Mouse (Mus musculus): ENCODE data around the gene Ankrd2. TPM values are rescaled to one million over a fixed set of nuclear protein-coding genes. Genes with fewer than 3 reads are reported as not detected.

The Ankrd2 gene
- polyA plus RNA-seq, 2 experiments = 0.08 TPM; not detected in 1

GRCm38 (mm10) chr19:41999688-42000283 is 36.0 kb upstream of the Ankrd2 start:
- DNase-seq (ENCODE audit: low read depth in 3 of 3, low spot score in 3 of 3) = no peak
- Histone ChIP-seq H3K27ac (no peak overlapping the region), H3K36me3 (replicated peaks; ENCODE audit: control insufficient read depth, insufficient read depth, low read depth) (no peaks in the 10 kb centered on the region), H3K4me2 (ENCODE audit: low read depth) (no peak overlapping the region), H3K9me3 (ENCODE audit: control insufficient read depth, low read length) (no peaks in the 10 kb centered on the region), H3K4me3 (ENCODE audit: insufficient read depth in 1 of 2, low read depth in 2 of 2, low read length in 2 of 2) (no peak overlapping the region), H3K4me1 (replicated peaks; ENCODE audit: control insufficient read depth in 2 of 2, insufficient read depth in 2 of 2, low read length in 1 of 2) (peaks cover 0 to 11% of the 10 kb centered on the region in 2 experiments; a peak in 2 of 4 replicates), H3K27me3 (ENCODE audit: control insufficient read depth, insufficient read depth, low read length) (no peaks in the 10 kb centered on the region), H3K9ac (replicated peaks) (no peak overlapping the region)
- TF ChIP-seq EP300 (IDR thresholded peaks at IDR 0.05; ENCODE audit: low read depth) (no peak), CTCF (IDR thresholded peaks at IDR 0.05; ENCODE audit: low read depth) (no peak)
- 46% methylated on average over 4 of the region's 4 CpGs for WGBS (ENCODE audit: insufficient replicate concordance)
- ATAC-seq (ENCODE audit: insufficient read depth) = no peak

GRCm38 (mm10) chr19:42000446-42000958 is 35.3 kb upstream of the Ankrd2 start:
- no peaks in the 10 kb centered on the region for H3K9me3 ChIP-seq (ENCODE audit: control insufficient read depth, low read length)
- TF ChIP-seq EP300 (IDR thresholded peaks at IDR 0.05; ENCODE audit: low read depth) (no peak), CTCF (IDR thresholded peaks at IDR 0.05; ENCODE audit: low read depth) (no peak)
- DNase-seq (ENCODE audit: low read depth in 3 of 3, low spot score in 3 of 3) (no peak), ATAC-seq (ENCODE audit: insufficient read depth) (no peak)
- WGBS (ENCODE audit: insufficient replicate concordance) = 55% methylated on average over 4 of the region's 4 CpGs
- no peak overlapping the region for H3K4me3 ChIP-seq (ENCODE audit: insufficient read depth in 1 of 2, low read depth in 2 of 2, low read length in 2 of 2)
- H3K27me3 ChIP-seq (ENCODE audit: control insufficient read depth, insufficient read depth, low read length) = no peaks in the 10 kb centered on the region
- H3K27ac ChIP-seq = no peak overlapping the region
- H3K36me3 ChIP-seq (replicated peaks; ENCODE audit: control insufficient read depth, insufficient read depth, low read depth) = no peaks in the 10 kb centered on the region
- H3K4me1 ChIP-seq (replicated peaks; ENCODE audit: control insufficient read depth in 2 of 2, insufficient read depth in 2 of 2, low read length in 1 of 2) = peaks cover 0 to 15% of the 10 kb centered on the region in 2 experiments; a peak in 2 of 4 replicates
- H3K4me2 ChIP-seq (ENCODE audit: low read depth) = no peak overlapping the region
- no peak overlapping the region for H3K9ac ChIP-seq (replicated peaks)

- Histone ChIP-seq H3K27ac (no peak overlapping the region), H3K9me3 (ENCODE audit: control insufficient read depth, low read length) (no peaks in the 10 kb centered on the region), H3K27me3 (ENCODE audit: control insufficient read depth, insufficient read depth, low read length) (no peaks in the 10 kb centered on the region), H3K4me2 (ENCODE audit: low read depth) (no peak overlapping the region), H3K9ac (replicated peaks) (no peak overlapping the region), H3K4me3 (ENCODE audit: insufficient read depth in 1 of 2, low read depth in 2 of 2, low read length in 2 of 2) (no peak overlapping the region), H3K4me1 (replicated peaks; ENCODE audit: control insufficient read depth in 2 of 2, insufficient read depth in 2 of 2, low read length in 1 of 2) (peaks cover 0 to 21% of the 10 kb centered on the region in 2 experiments; a peak in 2 of 4 replicates), H3K36me3 (replicated peaks; ENCODE audit: control insufficient read depth, insufficient read depth, low read depth) (no peaks in the 10 kb centered on the region)
- DNase-seq (ENCODE audit: low read depth in 3 of 3, low spot score in 3 of 3) = no peak
- ATAC-seq (ENCODE audit: insufficient read depth) = no peak
- WGBS (ENCODE audit: insufficient replicate concordance) = 58% methylated on average over 12 of the region's 12 CpGs
- TF ChIP-seq EP300 (IDR thresholded peaks at IDR 0.05; ENCODE audit: low read depth) (no peak), CTCF (IDR thresholded peaks at IDR 0.05; ENCODE audit: low read depth) (peak; percentile 11; the same call in 1 of the 2 replicates)
These were observed 34.4 kb upstream of the Ankrd2 start for GRCm38 (mm10) chr19:42001253-42001980.

- ATAC-seq (ENCODE audit: insufficient read depth) = no peak
- H3K9ac ChIP-seq (replicated peaks) = no peak overlapping the region
- H3K4me2 ChIP-seq (ENCODE audit: low read depth) = no peak overlapping the region
- no peaks in the 10 kb centered on the region for H3K9me3 ChIP-seq (ENCODE audit: control insufficient read depth, low read length)
- H3K4me1 ChIP-seq (replicated peaks; ENCODE audit: control insufficient read depth in 2 of 2, insufficient read depth in 2 of 2, low read length in 1 of 2) = peaks cover 0 to 28% of the 10 kb centered on the region in 2 experiments; a peak in 2 of 4 replicates
- no peak overlapping the region for H3K27ac ChIP-seq
- no peak overlapping the region for H3K4me3 ChIP-seq (ENCODE audit: insufficient read depth in 1 of 2, low read depth in 2 of 2, low read length in 2 of 2)
- H3K27me3 ChIP-seq (ENCODE audit: control insufficient read depth, insufficient read depth, low read length) = no peaks in the 10 kb centered on the region
- H3K36me3 ChIP-seq (replicated peaks; ENCODE audit: control insufficient read depth, insufficient read depth, low read depth) = no peaks in the 10 kb centered on the region
- DNase-seq (ENCODE audit: low read depth in 3 of 3, low spot score in 3 of 3) = no peak
- TF ChIP-seq CTCF (IDR thresholded peaks at IDR 0.05; ENCODE audit: low read depth) = no peak
- TF ChIP-seq EP300 (IDR thresholded peaks at IDR 0.05; ENCODE audit: low read depth) = no peak
- 51% methylated on average over 6 of the region's 6 CpGs for WGBS (ENCODE audit: insufficient replicate concordance)
These were observed 31.5 kb upstream of the Ankrd2 start for GRCm38 (mm10) chr19:42004258-42004657.

- Histone ChIP-seq H3K27me3 (ENCODE audit: control insufficient read depth, insufficient read depth, low read length) (no peaks in the 10 kb centered on the region), H3K9ac (replicated peaks) (no peak overlapping the region), H3K4me2 (ENCODE audit: low read depth) (no peak overlapping the region), H3K4me3 (ENCODE audit: insufficient read depth in 1 of 2, low read depth in 2 of 2, low read length in 2 of 2) (no peak overlapping the region), H3K9me3 (ENCODE audit: control insufficient read depth, low read length) (no peaks in the 10 kb centered on the region), H3K4me1 (replicated peaks; ENCODE audit: control insufficient read depth in 2 of 2, insufficient read depth in 2 of 2, low read length in 1 of 2) (peaks cover 0 to 24% of the 10 kb centered on the region in 2 experiments; a peak in 2 of 4 replicates), H3K36me3 (replicated peaks; ENCODE audit: control insufficient read depth, insufficient read depth, low read depth) (no peaks in the 10 kb centered on the region), H3K27ac (no peak overlapping the region)
- TF ChIP-seq CTCF (IDR thresholded peaks at IDR 0.05; ENCODE audit: low read depth) = no peak
- no peak for TF ChIP-seq EP300 (IDR thresholded peaks at IDR 0.05; ENCODE audit: low read depth)
- 5% methylated on average over 3 of the region's 3 CpGs for WGBS (ENCODE audit: insufficient replicate concordance)
- ATAC-seq (ENCODE audit: insufficient read depth) (no peak), DNase-seq (ENCODE audit: low read depth in 3 of 3, low spot score in 3 of 3) (no peak)
These were observed 30.2 kb upstream of the Ankrd2 start for GRCm38 (mm10) chr19:42005616-42006015.
